Mouse (Mus musculus): ENCODE measurements around the gene Card19. TPM values are rescaled to one million over a fixed set of nuclear protein-coding genes. Genes with fewer than 3 reads are reported as not detected.
A peak's percentile ranks its signal among the peaks of the same experiment; 100 is the strongest.

Gene Card19
- total RNA-seq (2014; rRNA removed; ENCODE audit: low replicate concordance) (114 and 136 TPM in 2 replicates), polyA plus RNA-seq (2015; fragmentation: Nextera tagmentation; extraction: Ambion mirVana) (188 TPM in 2 replicates)

DNA sequence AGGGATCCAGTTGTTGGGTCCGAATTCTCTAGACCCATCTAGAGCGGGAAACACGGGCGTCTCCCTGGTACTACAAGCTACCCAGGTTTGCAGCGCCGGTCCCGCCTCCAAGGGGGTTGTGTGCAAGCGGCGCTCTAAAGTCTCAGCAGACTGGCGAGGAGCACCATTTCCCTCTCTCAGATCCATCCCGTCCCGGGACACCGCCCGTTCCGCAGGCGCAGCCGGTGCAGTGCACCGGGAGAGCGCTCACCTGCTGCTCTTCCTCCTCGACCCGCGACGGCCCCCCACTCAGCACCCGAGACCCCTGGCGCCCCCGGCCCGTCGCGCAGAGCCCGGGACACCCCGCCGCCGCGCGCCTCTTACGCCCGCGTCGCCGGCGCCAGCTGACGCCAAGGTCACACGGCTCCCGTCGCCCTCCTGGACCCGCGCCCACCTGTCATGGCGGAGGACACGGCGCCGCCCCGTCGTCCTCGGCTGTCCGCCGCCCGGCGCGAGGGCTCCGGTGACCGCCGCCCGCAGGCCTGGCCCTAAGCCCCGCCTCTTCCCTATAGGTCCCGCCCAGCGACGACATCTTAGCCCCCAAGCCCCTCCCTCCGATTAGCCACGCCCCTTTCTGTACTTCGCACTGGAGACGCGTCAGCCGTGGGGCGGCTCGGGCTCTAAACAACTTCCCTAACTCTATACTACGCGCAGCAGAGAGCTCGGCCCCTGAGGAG, at the start of gene Card19:
Gene Card19 (minus strand): TSS at position 534 of the 716 bp plus-strand sequence.
- no peaks in the 10 kb centered on the region for H3K27me3 ChIP-seq (ENCODE audit: control insufficient read depth, insufficient read depth, low read length)
- peak within 1 kb of the TSS; percentile 95 for H3K27ac ChIP-seq (ENCODE audit: low read depth)
- peak within 1 kb of the TSS; percentile 87 for H3K9ac ChIP-seq (replicated peaks; ENCODE audit: low read depth, low read length)
- peaks cover 33% of the 10 kb centered on the region for H3K4me1 ChIP-seq (ENCODE audit: control insufficient read depth, insufficient read depth)
- ATAC-seq (ENCODE audit: insufficient read depth, low read depth) (peak; percentile 90), DNase-seq (ENCODE audit: low spot score) (peak; percentile 95)
- H3K9me3 ChIP-seq (replicated peaks; ENCODE audit: control insufficient read depth, low read length) = no peaks in the 10 kb centered on the region
- TF ChIP-seq CTCF (IDR thresholded peaks at IDR 0.05; ENCODE audit: low read depth) = no peak
- TF ChIP-seq EP300 (IDR thresholded peaks at IDR 0.05; ENCODE audit: low read depth) = no peak
- WGBS = under 1% methylated on average over 76 of the region's 78 CpGs
- peak within 1 kb of the TSS; percentile 74 for H3K4me2 ChIP-seq (ENCODE audit: low read depth, low read length)
- no peaks in the 10 kb centered on the region for H3K36me3 ChIP-seq (replicated peaks; ENCODE audit: control insufficient read depth, insufficient read depth, low read length)
- H3K4me3 ChIP-seq (ENCODE audit: low read depth, low read length) = peak within 1 kb of the TSS; percentile 77

DNA sequence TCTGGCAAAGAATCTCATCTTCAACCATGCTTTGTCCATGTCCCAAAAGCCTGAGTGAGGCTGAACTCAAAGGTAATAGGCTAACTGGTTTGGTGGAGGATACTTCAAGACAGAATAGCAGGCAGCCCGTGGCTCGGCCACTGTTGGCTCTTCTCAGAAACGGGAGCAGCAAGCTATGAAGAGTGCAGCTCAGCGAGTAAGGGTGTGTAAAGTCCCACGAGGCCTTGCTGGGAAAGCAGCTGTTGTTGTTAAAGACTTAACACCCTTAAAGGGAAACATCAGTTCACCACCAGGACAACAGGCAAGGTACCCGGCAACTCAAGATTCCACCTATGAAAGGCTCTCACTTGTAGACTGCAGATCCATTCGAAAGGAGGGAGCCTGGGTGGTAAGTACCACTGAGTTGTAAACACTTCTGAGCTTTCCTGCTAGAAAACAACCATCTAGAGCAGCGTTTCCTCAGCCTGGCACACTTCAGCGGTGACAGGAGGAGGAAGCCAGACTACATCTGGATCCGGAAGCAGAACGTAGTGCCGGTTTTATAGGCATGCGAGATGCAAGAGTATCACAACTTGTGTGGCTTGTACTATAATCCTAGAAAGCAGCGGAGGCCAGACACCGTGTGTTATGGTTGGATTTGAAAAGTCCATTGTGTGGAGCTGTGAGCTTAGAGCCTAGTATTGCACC, 44.3 kb upstream of the Card19 start:
- Histone ChIP-seq H3K4me1 (ENCODE audit: control insufficient read depth, insufficient read depth) (no peaks in the 10 kb centered on the region), H3K27me3 (ENCODE audit: control insufficient read depth, insufficient read depth, low read length) (no peaks in the 10 kb centered on the region), H3K27ac (ENCODE audit: low read depth) (no peak overlapping the region), H3K4me3 (ENCODE audit: low read depth, low read length) (no peak overlapping the region), H3K9ac (replicated peaks; ENCODE audit: low read depth, low read length) (no peak overlapping the region), H3K9me3 (replicated peaks; ENCODE audit: control insufficient read depth, low read length) (no peaks in the 10 kb centered on the region), H3K4me2 (ENCODE audit: low read depth, low read length) (no peak overlapping the region), H3K36me3 (replicated peaks; ENCODE audit: control insufficient read depth, insufficient read depth, low read length) (no peaks in the 10 kb centered on the region)
- ATAC-seq (ENCODE audit: insufficient read depth, low read depth) (no peak), DNase-seq (ENCODE audit: low spot score) (no peak)
- WGBS = 67% methylated on average over 15 of the region's 15 CpGs
- TF ChIP-seq CTCF (IDR thresholded peaks at IDR 0.05; ENCODE audit: low read depth) = no peak
- TF ChIP-seq EP300 (IDR thresholded peaks at IDR 0.05; ENCODE audit: low read depth) = no peak

DNA sequence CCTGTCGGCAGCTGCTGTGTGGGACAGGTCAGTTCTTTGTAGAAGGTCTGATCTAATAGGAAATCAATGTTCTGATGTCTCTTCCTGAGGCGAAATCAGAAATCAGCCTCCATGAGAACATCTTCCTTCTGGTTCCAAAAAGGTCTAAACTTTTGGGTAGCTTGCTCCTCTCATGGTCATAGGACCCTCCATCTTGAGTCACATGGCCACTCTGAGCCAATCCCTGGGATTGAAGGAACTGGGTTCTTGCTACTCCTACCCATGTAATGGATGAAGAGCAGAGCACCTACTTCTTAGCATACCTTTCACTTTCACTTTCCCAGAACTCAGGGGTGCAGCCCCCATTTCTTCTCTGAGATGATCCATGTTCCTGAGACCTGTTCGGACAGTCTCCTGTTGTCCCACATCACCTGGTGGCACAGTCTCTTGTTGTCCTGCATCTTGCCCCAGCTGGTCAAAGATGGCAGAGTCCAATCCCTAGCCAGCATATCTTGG, 42.0 kb upstream of the Card19 start:
- WGBS = 70% methylated on average over 3 of the region's 3 CpGs
- no peaks in the 10 kb centered on the region for H3K27me3 ChIP-seq (ENCODE audit: control insufficient read depth, insufficient read depth, low read length)

DNA sequence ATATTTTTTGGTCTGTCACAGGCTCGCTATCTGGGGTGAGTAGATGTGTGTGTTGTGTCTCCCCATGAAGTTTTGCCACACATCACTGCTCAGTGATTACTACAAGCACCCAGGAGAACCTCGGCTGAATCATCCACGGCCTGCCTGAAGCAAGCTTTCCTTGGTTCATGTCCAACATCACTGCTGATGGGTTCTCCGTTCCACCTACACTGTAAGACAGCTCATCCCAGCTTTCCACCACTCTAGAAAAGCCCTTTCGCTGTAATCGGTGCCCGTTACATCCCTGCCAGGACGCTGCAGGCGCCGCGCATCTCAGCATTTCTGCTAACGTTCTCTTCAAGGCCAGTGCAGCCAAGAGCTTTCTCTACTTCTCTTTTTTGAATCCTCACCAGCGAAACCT, 36.9 kb upstream of the Card19 start:
- Histone ChIP-seq H3K27ac (ENCODE audit: low read depth) (no peak overlapping the region), H3K4me2 (ENCODE audit: low read depth, low read length) (no peak overlapping the region), H3K4me1 (ENCODE audit: control insufficient read depth, insufficient read depth) (peaks cover 10% of the 10 kb centered on the region; the same call in 1 of the 2 replicates), H3K36me3 (replicated peaks; ENCODE audit: control insufficient read depth, insufficient read depth, low read length) (no peaks in the 10 kb centered on the region), H3K27me3 (ENCODE audit: control insufficient read depth, insufficient read depth, low read length) (peaks cover 9% of the 10 kb centered on the region), H3K9ac (replicated peaks; ENCODE audit: low read depth, low read length) (no peak overlapping the region), H3K4me3 (ENCODE audit: low read depth, low read length) (no peak overlapping the region), H3K9me3 (replicated peaks; ENCODE audit: control insufficient read depth, low read length) (no peaks in the 10 kb centered on the region)
- WGBS = 80% methylated on average over 13 of the region's 13 CpGs
- no peak for ATAC-seq (ENCODE audit: insufficient read depth, low read depth)
- TF ChIP-seq EP300 (IDR thresholded peaks at IDR 0.05; ENCODE audit: low read depth) (no peak), CTCF (IDR thresholded peaks at IDR 0.05; ENCODE audit: low read depth) (no peak)
- DNase-seq (ENCODE audit: low spot score) = no peak

More for the DNA sequence above, 42.0 kb upstream of the Card19 start:
- ATAC-seq (ENCODE audit: insufficient read depth, low read depth) = no peak
- DNase-seq (ENCODE audit: low spot score) = no peak
- Histone ChIP-seq H3K9me3 (replicated peaks; ENCODE audit: control insufficient read depth, low read length) (no peaks in the 10 kb centered on the region), H3K4me3 (ENCODE audit: low read depth, low read length) (no peak overlapping the region), H3K4me1 (ENCODE audit: control insufficient read depth, insufficient read depth) (no peaks in the 10 kb centered on the region), H3K27ac (ENCODE audit: low read depth) (no peak overlapping the region), H3K9ac (replicated peaks; ENCODE audit: low read depth, low read length) (no peak overlapping the region), H3K36me3 (replicated peaks; ENCODE audit: control insufficient read depth, insufficient read depth, low read length) (no peaks in the 10 kb centered on the region), H3K4me2 (ENCODE audit: low read depth, low read length) (no peak overlapping the region)
- no peak for TF ChIP-seq EP300 (IDR thresholded peaks at IDR 0.05; ENCODE audit: low read depth)
- no peak for TF ChIP-seq CTCF (IDR thresholded peaks at IDR 0.05; ENCODE audit: low read depth)

DNA sequence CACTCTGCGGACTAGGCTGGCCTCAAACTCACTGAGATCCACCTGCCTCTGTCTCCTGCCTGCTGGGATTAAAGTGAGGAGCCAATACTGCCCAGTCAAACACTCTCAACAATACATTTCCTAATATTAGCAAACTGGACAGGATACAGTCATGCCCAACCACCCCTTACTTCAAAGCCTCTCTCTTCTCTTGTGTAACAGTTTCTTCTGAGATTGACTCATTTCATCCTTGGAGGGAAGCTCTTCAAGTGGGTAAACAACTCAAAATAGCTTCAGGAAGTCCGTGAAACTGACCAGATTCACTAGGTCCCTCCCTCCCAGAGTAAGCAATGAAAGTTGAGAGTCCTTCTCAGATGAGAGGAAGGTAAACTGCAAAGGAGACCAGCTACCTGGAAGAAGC, 36.3 kb upstream of the Card19 start:
- Histone ChIP-seq H3K4me3 (ENCODE audit: low read depth, low read length) (no peak overlapping the region), H3K4me1 (ENCODE audit: control insufficient read depth, insufficient read depth) (peaks cover 11% of the 10 kb centered on the region; the same call in 1 of the 2 replicates), H3K27ac (ENCODE audit: low read depth) (no peak overlapping the region), H3K9ac (replicated peaks; ENCODE audit: low read depth, low read length) (no peak overlapping the region), H3K4me2 (ENCODE audit: low read depth, low read length) (no peak overlapping the region), H3K27me3 (ENCODE audit: control insufficient read depth, insufficient read depth, low read length) (peaks cover 15% of the 10 kb centered on the region), H3K9me3 (replicated peaks; ENCODE audit: control insufficient read depth, low read length) (no peaks in the 10 kb centered on the region), H3K36me3 (replicated peaks; ENCODE audit: control insufficient read depth, insufficient read depth, low read length) (no peaks in the 10 kb centered on the region)
- 62% methylated on average over 2 of the region's 2 CpGs for WGBS
- no peak for ATAC-seq (ENCODE audit: insufficient read depth, low read depth)
- no peak for DNase-seq (ENCODE audit: low spot score)
- TF ChIP-seq EP300 (IDR thresholded peaks at IDR 0.05; ENCODE audit: low read depth) = no peak
- no peak for TF ChIP-seq CTCF (IDR thresholded peaks at IDR 0.05; ENCODE audit: low read depth)
